Mouse (Mus musculus) B cell, adult 67 days (primary cell): ENCODE data around the gene Slit2. TPM values are rescaled to one million over a fixed set of nuclear protein-coding genes. Genes with fewer than 3 reads are reported as not detected.

Experiments
- total RNA-seq, 2 experiments: library from RNA; stranded (reverse); gene quantifications; 4 replicates each; pipeline ENCODE4 v1.2.4; 2023

The Slit2 gene
- total RNA-seq, result not detected

DNA sequence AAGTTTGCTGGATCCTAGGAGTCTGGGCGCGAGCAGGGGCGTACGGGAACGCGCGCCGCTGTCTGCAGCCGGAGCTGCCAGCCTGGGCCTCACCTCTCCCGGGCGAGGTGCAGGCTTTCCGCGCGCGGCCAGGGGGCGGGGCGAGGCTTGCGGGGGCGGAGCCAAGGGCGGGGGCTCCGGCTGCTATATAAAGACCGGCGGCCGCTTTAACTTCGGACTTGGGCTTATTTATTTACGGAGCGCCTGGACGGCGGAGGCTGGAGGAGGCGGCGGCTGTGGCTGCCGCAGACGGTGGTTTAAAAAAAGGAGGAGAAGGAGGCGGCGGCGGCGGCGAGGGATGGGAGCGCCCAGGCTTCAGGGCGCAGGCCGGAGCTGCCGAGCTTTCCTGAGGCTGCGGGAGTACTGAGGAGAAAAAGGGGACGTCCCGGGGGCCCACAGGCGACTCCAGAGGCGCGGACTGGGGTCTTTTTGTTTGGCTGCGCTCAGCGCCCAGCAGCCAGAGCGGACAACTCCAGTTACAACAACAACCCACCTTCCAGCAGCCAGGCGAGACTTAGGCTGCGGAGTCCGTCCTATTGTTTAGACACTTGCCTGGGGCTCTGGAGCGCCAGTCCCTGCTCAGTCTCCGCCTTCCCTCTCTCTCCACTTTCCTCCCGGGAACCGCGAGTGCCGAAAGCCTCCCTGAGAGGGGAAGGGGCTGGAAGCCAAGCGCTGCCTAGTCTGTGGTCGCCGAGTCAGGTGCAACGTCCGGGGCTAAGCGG, at the start of gene Slit2:
TSS of gene Slit2 (plus strand) at position 198 of the 761 bp plus-strand sequence.

DNA sequence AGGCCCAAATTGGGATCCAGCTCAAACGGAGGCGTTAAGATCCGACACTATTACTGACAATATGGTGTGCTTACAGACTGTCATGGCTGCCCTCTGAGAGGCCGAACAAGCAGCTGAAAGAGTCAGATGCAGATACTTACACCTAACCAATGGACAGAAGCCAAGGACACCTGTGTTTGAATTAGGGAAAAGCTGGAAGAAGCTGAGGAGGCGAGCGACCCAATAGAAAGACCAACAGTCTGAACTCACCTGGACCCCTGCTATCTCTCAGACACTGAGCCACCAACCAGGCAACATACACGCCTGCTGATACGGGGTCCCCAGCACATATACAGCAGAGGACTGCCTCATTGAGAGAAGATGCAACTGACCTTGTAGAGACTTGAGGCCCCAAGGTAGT, 344.7 kb downstream of the Slit2 start, which contains the start of gene 5730480H06Rik:
TSS of gene 5730480H06Rik (plus strand) at position 301 of the 400 bp plus-strand sequence.

